Mouse (Mus musculus) heart, postnatal 0 days (tissue): Measurements from ENCODE around the gene Btf3l4. TPM values are rescaled to one million over a fixed set of nuclear protein-coding genes. Genes with fewer than 3 reads are reported as not detected.

Source experiments
- ATAC-seq: fragments of 200-750 bp; cut with Nextera tagmentation; 2 replicates; pipeline ENCODE4 v1.8.0; 2017; ENCODE audit warnings: low read depth, moderate number of reproducible peaks, moderate library complexity; ENCODE audit not compliant: insufficient read depth
- DNase-seq: peaks from one replicate; pipeline ENCODE4 v3.0.0-alpha.2; 2016; ENCODE audit warnings: low spot score
- H3K27ac ChIP-seq: fragments of 300-500 bp; sonication (generic); 2 replicates; pipeline ENCODE4 v1.5.1; 2014; ENCODE audit warnings: low read depth, mild to moderate bottlenecking
- H3K27me3 ChIP-seq: fragments of 300-500 bp; sonication (generic); 2 replicates; pipeline ENCODE4 v1.6.1; 2014; ENCODE audit warnings: low read length, mixed read lengths; ENCODE audit not compliant: control insufficient read depth, insufficient read depth
- H3K36me3 ChIP-seq: fragments of 300-500 bp; sonication (generic); replicated peaks from 2 replicates; pipeline ENCODE4 v1.6.1; 2014; ENCODE audit warnings: low read length, mixed read lengths; ENCODE audit not compliant: control insufficient read depth, insufficient read depth
- H3K4me1 ChIP-seq: fragments of 300-500 bp; sonication (generic); 2 replicates; pipeline ENCODE4 v1.6.1; 2014; ENCODE audit warnings: antibody characterized with exemption; ENCODE audit not compliant: control insufficient read depth, insufficient read depth
- H3K4me2 ChIP-seq: fragments of 300-500 bp; sonication (generic); 2 replicates; pipeline ENCODE4 v1.6.1; 2014; ENCODE audit warnings: low read depth, mild to moderate bottlenecking, low read length, moderate library complexity
- H3K4me3 ChIP-seq: fragments of 300-500 bp; sonication (generic); 2 replicates; pipeline ENCODE4 v1.5.1; 2014; ENCODE audit warnings: low read depth, low read length
- H3K9ac ChIP-seq: fragments of 300-500 bp; sonication (generic); replicated peaks from 2 replicates; pipeline ENCODE4 v1.6.1; 2014; ENCODE audit warnings: low read depth, low read length, mixed read lengths
- H3K9me3 ChIP-seq: fragments of 300-500 bp; sonication (generic); replicated peaks from 2 replicates; pipeline ENCODE4 v1.6.1; 2016; ENCODE audit warnings: low read length; ENCODE audit not compliant: control insufficient read depth
- CTCF ChIP-seq: IDR thresholded peaks from 2 replicates; pipeline ENCODE4 v1.5.1; 2016; ENCODE audit warnings: antibody characterized with exemption, control low read depth, low read depth
- EP300 ChIP-seq: IDR thresholded peaks from 2 replicates; pipeline ENCODE4 v1.6.1; 2016; ENCODE audit warnings: antibody characterized with exemption, low read depth
- WGBS: fragments of 180-500 bp; shearing (Covaris S2); extraction: QIAGEN DNeasy Blood & Tissue Kit; methylation state at CpG from one replicate; pipeline ENCODE4 v1.1.7; 2014; 5-methylcytosine and 5-hydroxymethylcytosine counted together
- polyA plus RNA-seq: library from polyadenylated mRNA; unstranded; fragments of >200 nt; fragmentation: Nextera tagmentation; extraction: Ambion mirVana; gene quantifications from 2 replicates; pipeline ENCODE4 v1.2.1, GENCODE M21; 2015
- total RNA-seq: library from RNA; depleted of rRNA; stranded (reverse); fragments of >200 nt; gene quantifications from 2 replicates; pipeline ENCODE4 v1.2.3, GENCODE M21; 2014; ENCODE audit warnings: low replicate concordance

Btf3l4 gene
- total and polyA plus RNA-seq, 2 experiments from 2014 or later, result 65.0 to 182 TPM

DNA sequence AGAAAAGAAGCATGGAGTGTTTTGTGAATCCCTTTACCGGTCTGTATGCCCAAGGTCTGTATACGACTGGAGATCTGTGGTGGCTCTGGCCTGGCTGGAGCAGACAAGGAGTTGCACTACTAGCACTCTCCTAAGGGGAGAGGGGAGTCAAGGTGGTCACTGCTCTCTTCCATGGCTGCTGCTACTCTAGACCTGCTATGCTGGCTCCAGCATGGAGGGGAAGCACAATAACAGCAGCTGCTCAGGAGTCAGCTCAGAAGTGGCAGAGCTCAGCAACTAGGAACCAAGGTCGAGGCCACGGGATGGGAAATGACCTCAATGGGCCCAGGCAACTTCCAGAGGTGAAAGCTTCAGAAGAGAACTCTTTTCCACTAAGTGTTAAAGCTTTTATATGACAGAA lies 22.3 kb downstream of the Btf3l4 start:
- Histone ChIP-seq H3K36me3 (peaks cover 6% of the 10 kb centered on the region), H3K27ac (no peak overlapping the region), H3K9me3 (no peaks in the 10 kb centered on the region), H3K4me2 (no peak overlapping the region), H3K4me1 (no peaks in the 10 kb centered on the region), H3K27me3 (no peaks in the 10 kb centered on the region), H3K9ac (no peak overlapping the region), H3K4me3 (no peak overlapping the region)
- no peak for TF ChIP-seq CTCF
- no peak for TF ChIP-seq EP300
- ATAC-seq (no peak), DNase-seq (no peak)
- WGBS, result 55% methylated on average over 4 of the region's 4 CpGs

DNA sequence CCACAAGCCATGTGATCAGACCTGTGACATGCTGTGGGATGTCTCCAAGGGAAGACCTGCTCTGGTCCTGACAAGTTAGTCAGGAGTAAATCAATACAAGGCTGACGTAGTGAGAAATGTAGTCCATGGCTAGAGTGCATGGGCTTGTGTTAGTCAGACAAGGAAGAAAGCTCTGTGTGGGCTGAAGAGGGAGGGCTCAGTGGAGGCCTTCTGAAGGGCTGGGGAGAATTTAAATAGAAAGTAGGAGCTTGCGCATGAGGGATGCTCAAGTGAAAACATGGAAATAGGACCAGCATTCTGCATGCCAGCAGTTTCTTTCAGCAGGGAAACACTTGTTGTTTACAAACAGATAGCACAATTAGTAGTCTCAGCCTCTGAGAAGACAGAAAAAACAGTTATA lies 29.9 kb downstream of the Btf3l4 start:
- Histone ChIP-seq H3K36me3 (no peaks in the 10 kb centered on the region), H3K4me1 (0 out of 2 replicates have a peak, but pooled peaks cover 5% of the 10 kb centered on the region), H3K27me3 (no peaks in the 10 kb centered on the region), H3K9ac (no peak overlapping the region), H3K4me2 (no peak overlapping the region), H3K27ac (no peak overlapping the region), H3K4me3 (no peak overlapping the region), H3K9me3 (no peaks in the 10 kb centered on the region)
- ATAC-seq, result no peak
- no peak for TF ChIP-seq CTCF
- no peak for TF ChIP-seq EP300
- DNase-seq, result no peak
- WGBS, result 81% methylated on average over 2 of the region's 2 CpGs

DNA sequence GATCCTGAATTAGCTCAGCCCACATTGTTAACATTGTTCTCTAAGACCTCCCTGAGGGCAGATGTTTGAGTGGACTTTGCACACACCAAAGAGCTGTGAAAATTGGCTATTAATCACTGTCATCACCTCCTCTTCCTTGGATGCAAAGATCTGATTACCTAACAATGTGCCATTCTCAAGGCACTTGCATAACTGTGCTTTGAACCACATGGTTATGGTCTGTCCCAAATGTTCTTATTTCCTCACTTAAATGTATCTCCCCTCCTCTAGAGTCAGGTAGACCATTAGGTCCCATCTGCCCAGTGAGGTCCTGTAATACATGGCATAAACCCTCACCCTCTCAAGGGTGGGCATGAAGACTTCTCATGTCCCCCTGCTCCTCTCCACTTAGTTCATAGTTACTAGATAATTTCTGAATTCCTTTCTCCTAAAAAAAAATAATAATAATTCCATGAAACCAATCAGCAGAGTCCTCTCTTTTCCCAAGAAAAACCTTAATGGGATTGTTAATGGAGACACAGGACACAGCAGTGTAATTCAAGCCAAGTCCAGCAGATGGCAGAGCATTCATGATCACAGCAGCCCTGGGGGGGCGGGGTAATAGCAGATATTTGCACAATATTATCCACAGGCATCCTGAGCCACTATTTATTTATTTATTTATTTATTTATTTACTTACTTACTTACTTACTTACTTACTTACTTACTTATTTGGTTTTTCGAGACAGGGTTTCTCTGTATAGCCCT lies 35.2 kb downstream of the Btf3l4 start:
- Histone ChIP-seq H3K36me3 (no peaks in the 10 kb centered on the region), H3K4me2 (no peak overlapping the region), H3K9me3 (no peaks in the 10 kb centered on the region), H3K4me1 (peaks cover 14% of the 10 kb centered on the region; the same call in 1 of the 2 replicates), H3K9ac (no peak overlapping the region), H3K27ac (no peak overlapping the region), H3K4me3 (no peak overlapping the region), H3K27me3 (no peaks in the 10 kb centered on the region)
- WGBS, result 58% methylated on average over 2 of the region's 2 CpGs
- ATAC-seq, result peak; percentile 49; the same call in 1 of the 2 replicates
- peak; percentile 43 for DNase-seq
- TF ChIP-seq EP300 (no peak), CTCF (peak; percentile 81)

DNA sequence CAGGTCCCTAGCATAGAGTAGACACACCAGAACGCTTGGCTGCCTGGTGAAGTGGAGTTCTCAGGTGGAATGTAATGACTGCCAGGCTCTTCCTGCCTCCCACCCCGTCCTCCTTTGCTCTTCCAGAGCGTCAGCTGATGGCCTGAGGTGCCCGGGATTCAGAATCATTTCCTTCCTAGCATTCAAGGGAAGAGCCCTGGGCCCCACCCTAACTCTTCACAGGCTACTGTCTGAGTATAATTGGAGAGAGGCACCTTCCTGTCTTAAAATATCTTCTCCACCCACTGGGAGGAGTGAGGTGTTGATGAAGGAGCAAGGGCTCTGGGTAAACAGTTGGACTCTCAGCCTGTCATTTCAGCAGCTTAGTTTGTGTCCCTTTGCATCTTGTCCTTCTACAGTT lies 36.7 kb downstream of the Btf3l4 start:
- H3K36me3 ChIP-seq, result no peaks in the 10 kb centered on the region
- ATAC-seq (no peak), DNase-seq (no peak)
- no peaks in the 10 kb centered on the region for H3K27me3 ChIP-seq
- TF ChIP-seq CTCF (no peak), EP300 (no peak)
- H3K4me3 ChIP-seq, result no peak overlapping the region
- H3K9ac ChIP-seq, result no peak overlapping the region
- WGBS, result 43% methylated on average over 4 of the region's 4 CpGs
- H3K4me1 ChIP-seq, result peaks cover 9% of the 10 kb centered on the region; the same call in 1 of the 2 replicates
- H3K27ac ChIP-seq, result no peak overlapping the region
- no peaks in the 10 kb centered on the region for H3K9me3 ChIP-seq
- no peak overlapping the region for H3K4me2 ChIP-seq

DNA sequence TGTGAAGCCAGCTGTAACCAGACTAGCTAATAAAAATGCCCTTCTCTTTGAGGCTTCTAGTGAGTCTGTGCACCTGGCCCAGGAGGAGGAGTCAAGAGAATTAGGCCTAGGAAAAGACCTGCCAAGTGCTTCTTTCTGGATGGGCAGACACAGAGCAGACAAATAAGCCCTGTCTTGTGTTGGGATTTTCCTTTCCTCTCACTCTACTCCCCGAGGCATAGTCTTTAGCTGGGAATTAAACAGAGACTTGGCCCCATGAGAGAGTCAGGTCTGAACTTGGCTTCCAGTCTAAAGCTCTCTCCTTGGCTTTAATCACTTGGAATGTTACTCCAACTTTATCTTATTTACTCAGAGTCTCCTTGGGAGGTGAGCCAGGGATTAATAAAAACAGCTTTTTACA lies 39.5 kb downstream of the Btf3l4 start:
- H3K27me3 ChIP-seq, result no peaks in the 10 kb centered on the region
- peaks cover 9% of the 10 kb centered on the region; the same call in 1 of the 2 replicates for H3K4me1 ChIP-seq
- no peak for DNase-seq
- H3K27ac ChIP-seq, result no peak overlapping the region
- no peak for ATAC-seq
- no peak overlapping the region for H3K4me2 ChIP-seq
- no peaks in the 10 kb centered on the region for H3K9me3 ChIP-seq
- 46% methylated on average over 1 of the region's 1 CpGs for WGBS
- TF ChIP-seq CTCF (no peak), EP300 (no peak)
- no peak overlapping the region for H3K9ac ChIP-seq
- H3K36me3 ChIP-seq, result no peaks in the 10 kb centered on the region
- H3K4me3 ChIP-seq, result no peak overlapping the region

DNA sequence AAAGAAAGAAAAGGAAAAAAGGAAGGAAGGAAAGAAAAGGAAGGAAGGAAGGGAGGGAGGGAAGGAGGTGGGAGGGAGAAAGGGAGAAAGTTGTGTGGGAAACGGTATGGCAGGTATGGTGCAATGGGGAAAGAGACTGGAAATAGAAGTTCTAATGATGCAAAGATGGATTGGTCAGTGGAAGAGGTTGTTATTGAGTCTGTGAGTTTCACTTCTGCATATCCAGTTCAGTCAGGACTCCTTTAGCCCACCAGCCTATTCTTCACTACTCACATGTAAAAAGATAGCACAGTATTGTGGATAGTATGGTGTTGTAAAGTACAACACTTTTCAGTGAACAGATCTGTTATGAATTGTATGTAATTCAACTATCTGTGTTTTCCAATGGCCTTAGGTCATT lies 42.9 kb downstream of the Btf3l4 start:
- no peak for TF ChIP-seq EP300
- TF ChIP-seq CTCF, result no peak
- no peaks in the 10 kb centered on the region for H3K4me1 ChIP-seq
- 38% methylated on average over 1 of the region's 1 CpGs for WGBS
- DNase-seq, result no peak
- H3K36me3 ChIP-seq, result no peaks in the 10 kb centered on the region
- H3K27me3 ChIP-seq, result no peaks in the 10 kb centered on the region
- ATAC-seq, result no peak
- no peak overlapping the region for H3K4me2 ChIP-seq
- H3K9ac ChIP-seq, result no peak overlapping the region
- H3K4me3 ChIP-seq, result no peak overlapping the region
- H3K27ac ChIP-seq, result no peak overlapping the region
- H3K9me3 ChIP-seq, result no peaks in the 10 kb centered on the region
